Mouse (Mus musculus) urinary bladder, postnatal 0 days (tissue): Measurements from ENCODE around the gene Gm9837. TPM values are rescaled to one million over a fixed set of nuclear protein-coding genes. Genes with fewer than 3 reads are reported as not detected.

Experiments
- polyA plus RNA-seq: library from polyadenylated mRNA; unstranded; fragments of >200 nt; fragmentation: Nextera tagmentation; extraction: Ambion mirVana; gene quantifications from 2 replicates; pipeline ENCODE4 v1.2.1, GENCODE M21; 2015

Gm9837 gene
- not detected in 2 replicates for polyA plus RNA-seq

DNA sequence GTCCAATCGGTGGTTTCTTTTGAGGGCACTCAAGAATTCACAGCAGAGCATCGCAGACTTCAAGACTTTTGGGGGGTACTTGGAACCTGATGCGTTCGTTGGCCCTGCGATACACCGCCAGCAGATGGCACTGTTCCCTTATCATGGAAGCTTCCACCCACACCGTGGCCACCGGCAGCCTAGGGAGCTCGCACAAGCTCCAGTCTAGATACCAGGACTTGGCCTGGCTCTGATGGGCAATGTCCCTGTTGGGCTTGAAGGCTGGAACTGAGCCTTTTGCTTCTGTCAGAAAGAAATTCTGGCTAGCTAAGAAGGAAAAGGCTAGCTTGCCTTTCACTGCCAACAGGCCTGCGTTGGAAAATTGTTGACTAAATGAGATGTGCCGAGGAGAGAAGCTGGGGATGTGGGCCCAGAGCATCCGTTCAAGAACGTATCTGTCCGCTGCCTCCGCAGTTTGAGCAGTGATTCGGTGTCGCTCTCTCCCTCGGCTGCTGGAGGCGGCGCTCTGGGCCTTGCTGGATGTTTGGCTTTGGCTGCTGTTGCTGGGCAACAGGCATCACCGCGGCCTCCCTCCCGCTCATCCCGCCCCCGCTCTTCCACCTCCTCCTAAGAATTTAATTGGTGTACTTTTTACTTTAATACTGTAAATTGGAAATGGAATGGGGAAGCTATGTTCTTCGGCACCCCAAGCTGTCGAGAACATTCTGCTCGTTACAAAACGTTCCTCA, at the start of gene Gm9837:
Gm9837 (minus strand) TSS at position 512 of the 728 bp plus-strand sequence.

DNA sequence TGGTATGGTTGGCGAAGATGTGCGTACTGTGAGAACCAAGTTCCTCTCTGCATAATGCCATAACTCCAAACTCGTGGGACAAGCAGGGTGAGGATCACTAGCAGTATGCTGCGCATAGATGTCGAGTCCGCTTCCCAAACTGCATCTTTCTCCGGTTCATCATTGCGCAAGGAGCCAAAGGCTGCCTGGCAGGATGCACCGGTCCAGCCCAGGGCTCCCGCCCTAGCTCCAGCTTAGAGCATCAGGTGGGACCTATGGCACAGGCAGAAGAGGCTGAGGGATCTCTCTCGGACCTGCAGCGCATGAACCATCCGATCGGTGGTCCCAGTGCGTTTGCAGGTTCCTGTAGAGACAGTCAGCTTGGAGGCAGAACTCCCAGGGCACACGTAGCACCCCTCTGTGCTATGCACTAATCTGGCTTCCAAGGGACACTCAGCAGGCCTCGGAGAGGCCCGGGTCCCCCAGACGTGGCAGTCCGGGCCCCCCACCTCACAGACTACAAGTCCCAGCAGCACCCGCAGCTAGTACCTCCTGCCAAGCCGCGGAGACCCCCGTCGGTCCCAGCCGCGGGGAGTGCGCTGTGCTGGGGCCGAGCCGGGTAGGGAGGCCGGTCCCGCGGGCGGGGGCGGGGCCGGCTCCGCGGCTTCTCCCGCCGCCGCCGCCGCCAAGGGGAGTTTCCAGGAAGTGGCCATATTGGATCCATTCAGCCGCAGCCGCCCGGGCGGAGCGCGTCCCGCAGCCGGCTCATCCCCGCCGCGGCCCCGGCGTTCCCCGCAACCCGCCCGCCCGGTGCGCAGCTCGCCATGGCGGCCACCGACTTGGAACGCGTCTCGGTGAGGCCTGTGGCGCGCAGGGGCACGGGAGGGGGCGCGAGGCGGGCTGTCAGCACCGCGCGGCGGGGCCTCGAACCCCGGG, 49.2 kb upstream of the Gm9837 start, which contains the start of gene Sept8:
Sept8 (plus strand) TSS at position 51 of the 915 bp plus-strand sequence.

DNA sequence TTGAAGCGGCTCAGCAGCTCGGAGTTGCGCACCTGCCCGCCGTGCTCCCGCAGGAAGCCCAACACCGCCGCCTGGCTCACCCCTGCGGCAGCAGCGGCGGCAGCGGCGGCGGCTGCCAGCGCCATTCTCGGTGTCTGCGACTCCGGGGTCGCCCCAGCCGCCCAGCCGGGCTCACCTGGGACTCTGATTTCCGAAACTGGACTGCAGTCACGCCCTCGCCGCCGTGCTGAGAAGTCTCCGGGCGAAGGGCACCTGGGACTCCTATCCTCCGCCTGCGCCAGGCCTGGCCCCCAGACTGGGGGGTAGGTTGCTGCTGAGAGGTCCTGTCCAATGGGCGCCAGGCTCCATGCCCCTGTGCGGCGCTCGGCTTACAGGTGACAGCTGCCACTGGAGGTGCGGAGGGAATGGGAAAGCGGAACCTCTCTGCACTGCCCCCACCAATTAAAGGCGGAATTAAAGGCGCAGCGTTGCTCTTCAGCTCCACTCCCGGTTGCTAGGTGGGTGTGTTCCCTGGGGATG, 9.6 kb upstream of the Gm9837 start, which contains the start of the genes Gm9945 and Sowaha:
Gm9945 (plus strand) TSS at position 384 of the 519 bp plus-strand sequence.
Sowaha (minus strand) TSS at position 492 of the 519 bp plus-strand sequence.

DNA sequence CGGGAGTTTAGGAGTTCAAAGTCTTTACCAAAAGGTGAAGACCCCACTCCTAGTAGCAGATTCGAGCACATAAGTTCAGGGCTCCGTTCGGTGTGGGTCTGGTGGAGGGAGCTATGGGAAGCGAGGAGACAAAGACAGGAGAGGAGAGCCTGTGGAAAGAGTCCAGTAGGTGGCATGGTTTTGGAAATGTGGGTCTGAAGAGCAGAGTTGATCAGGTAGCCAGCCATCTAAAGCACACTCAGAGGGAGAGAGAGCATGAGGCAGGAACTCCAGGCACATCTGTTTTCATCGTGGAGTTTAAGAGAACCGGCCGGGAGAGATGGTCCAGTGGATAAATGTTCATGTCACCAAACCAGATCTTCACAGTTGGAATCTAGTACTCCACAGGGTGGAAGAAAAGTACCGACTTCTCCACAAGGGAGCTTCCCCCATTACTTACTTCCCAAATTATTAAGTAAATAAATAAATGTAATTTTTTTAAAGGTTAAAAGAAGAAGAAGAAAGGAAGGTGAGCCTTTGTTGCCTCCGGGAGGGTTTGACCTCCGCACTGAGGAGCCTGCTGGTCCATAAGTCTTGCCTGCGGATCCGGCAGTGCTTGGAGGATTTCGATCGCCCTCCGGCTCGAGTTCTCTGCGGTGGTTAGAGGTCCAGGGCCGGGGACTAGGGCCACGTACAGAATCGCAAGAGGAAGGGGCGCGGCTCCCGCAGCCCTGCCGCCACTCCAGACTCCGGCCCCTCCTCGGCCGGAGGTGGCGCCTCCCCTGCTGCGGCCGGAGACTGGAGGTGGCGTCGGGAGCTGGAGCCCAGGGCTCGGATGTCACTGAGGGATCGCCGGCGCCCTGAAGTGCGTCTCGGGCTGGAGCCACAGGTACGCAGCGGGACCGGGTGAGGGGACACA, 13.6 kb downstream of the Gm9837 start, which contains the start of the genes Gm10447 and Shroom1:
Gm10447 (minus strand) TSS at position 637 of the 898 bp plus-strand sequence.
Shroom1 (plus strand) TSS at position 732 of the 898 bp plus-strand sequence.

DNA sequence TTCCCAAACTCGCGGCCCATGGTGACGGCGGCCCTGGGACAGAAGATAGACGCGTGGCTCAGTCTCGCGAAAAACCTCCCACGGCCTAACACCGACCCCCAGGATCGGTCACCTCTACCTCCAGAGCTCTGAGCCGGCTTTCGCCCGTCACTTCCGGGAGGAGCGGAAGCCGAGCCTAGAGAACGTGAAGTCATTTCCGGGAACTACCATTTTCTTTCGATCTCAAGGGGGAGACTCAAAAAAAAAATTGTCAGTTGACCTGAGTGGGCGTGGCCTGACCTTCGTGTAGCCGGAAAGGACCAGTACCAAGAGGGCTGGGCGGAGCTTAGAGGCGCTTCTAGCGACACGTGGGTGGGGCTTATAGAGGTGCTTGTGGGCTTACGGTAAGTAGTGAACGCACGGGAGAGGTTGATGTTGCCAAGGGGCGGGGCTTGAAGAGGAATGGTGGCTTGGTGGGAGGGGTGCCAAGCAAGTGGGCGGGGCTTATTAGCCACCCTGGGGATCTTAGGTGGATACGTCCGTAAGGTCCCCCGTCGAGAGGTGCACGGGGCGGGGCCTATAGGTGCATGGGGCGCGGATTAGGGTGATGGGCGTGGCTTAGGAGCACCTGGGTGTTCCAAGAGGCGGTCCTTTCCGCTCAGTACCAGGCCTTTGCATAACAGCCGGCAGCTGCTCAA, 39.5 kb downstream of the Gm9837 start, which contains the start of the genes Uqcrq and Gdf9:
Uqcrq (minus strand) TSS at position 162 of the 677 bp plus-strand sequence.
Gdf9 (plus strand) TSS at position 354 of the 677 bp plus-strand sequence.

DNA sequence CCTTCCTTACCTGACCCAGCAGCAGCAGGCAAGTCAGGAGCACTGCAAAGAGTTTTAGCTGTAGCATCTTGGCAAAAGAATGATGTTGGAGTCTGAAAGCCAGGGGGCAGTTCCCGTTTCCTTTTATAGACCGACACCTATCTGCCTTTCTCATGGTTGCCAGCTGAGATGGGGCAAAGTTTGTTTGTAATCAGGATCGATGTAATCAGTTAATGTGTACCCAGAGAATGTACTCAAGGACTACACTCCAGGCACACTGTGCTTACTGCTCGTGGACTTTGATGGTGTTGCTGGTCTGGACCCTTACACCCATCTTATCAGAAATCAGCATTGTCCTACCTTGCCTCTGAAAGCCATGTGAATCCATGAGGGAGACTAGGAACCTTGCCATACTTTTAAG, 47.2 kb downstream of the Gm9837 start, which contains the start of gene Leap2:
Leap2 (minus strand) TSS at position 135 of the 400 bp plus-strand sequence.

Other genes with a start within 250 kb of the Gm9837 start
- gene Hspa4, start 170.0 kb downstream of the Gm9837 start, polyA plus RNA-seq: 59.6 and 72.8 TPM in 2 replicates
- gene Zcchc10, start 145.8 kb downstream of the Gm9837 start, polyA plus RNA-seq: 9.8 and 12.3 TPM in 2 replicates
- 42.4 and 44.2 TPM in 2 replicates for gene Aff4, start 119.6 kb downstream of the Gm9837 start, polyA plus RNA-seq
- 0.26 TPM in 1 of 2 replicates, not detected in the other for gene Leap2, start 47.3 kb downstream of the Gm9837 start, polyA plus RNA-seq
- 931 and 948 TPM in 2 replicates for gene Uqcrq, start 39.6 kb downstream of the Gm9837 start, polyA plus RNA-seq
- gene Gdf9, start 39.5 kb downstream of the Gm9837 start, polyA plus RNA-seq: 0.54 and 0.88 TPM in 2 replicates
- gene Gm10447, start 13.4 kb downstream of the Gm9837 start, polyA plus RNA-seq: 0.22 and 0.35 TPM in 2 replicates
- gene Shroom1, start 13.3 kb downstream of the Gm9837 start, polyA plus RNA-seq: 2.8 and 4.9 TPM in 2 replicates
- gene Gm9945, start 9.7 kb upstream of the Gm9837 start, polyA plus RNA-seq: not detected in 2 replicates
- 1.7 and 1.8 TPM in 2 replicates for gene Sowaha, start 9.8 kb upstream of the Gm9837 start, polyA plus RNA-seq
- gene Sept8, start 48.8 kb upstream of the Gm9837 start, polyA plus RNA-seq: 20.6 and 25.3 TPM in 2 replicates
- 29.2 and 31.0 TPM in 2 replicates for gene Kif3a, start 96.9 kb upstream of the Gm9837 start, polyA plus RNA-seq
- gene Il4, start 148.2 kb upstream of the Gm9837 start, polyA plus RNA-seq: 0.25 TPM in 1 of 2 replicates, not detected in the other
- not detected in 2 replicates for gene Il13, start 164.2 kb upstream of the Gm9837 start, polyA plus RNA-seq
- gene Rad50, start 236.8 kb upstream of the Gm9837 start, polyA plus RNA-seq: 15.3 and 19.4 TPM in 2 replicates